Mouse (Mus musculus) liver, postnatal 0 days (tissue): ENCODE measurements around the gene Ficd. TPM values are rescaled to one million over a fixed set of nuclear protein-coding genes. Genes with fewer than 3 reads are reported as not detected.
"Not testable (repeated sequence)": the region's sequence is repeated elsewhere in the genome, so short reads cannot be mapped to it uniquely, and the experiment has no call there.

ENCODE experiments used
- ATAC-seq: fragments of 200-750 bp; cut with Nextera tagmentation; 2 replicates; pipeline ENCODE4 v1.8.0; 2017; ENCODE audit warnings: mild to moderate bottlenecking, moderate library complexity
- DNase-seq: peaks from one replicate; pipeline ENCODE4 v3.0.0-alpha.2; 2016
- H3K27ac ChIP-seq: fragments of 300-500 bp; sonication (generic); 2 replicates; pipeline ENCODE4 v1.5.1; 2014; ENCODE audit warnings: antibody characterized with exemption, moderate library complexity, mild to moderate bottlenecking, low read depth
- H3K27me3 ChIP-seq: fragments of 300-500 bp; sonication (generic); 2 replicates; pipeline ENCODE4 v1.6.1; 2014; ENCODE audit warnings: low read length, control low read depth, mixed read lengths; ENCODE audit not compliant: insufficient read depth
- H3K36me3 ChIP-seq: fragments of 300-500 bp; sonication (generic); replicated peaks from 2 replicates; pipeline ENCODE4 v1.6.1; 2014; ENCODE audit warnings: mild to moderate bottlenecking, control low read depth, low read length, moderate library complexity, mixed read lengths; ENCODE audit not compliant: insufficient read depth
- H3K4me1 ChIP-seq: fragments of 300-500 bp; sonication (generic); 2 replicates; pipeline ENCODE4 v1.6.1; 2014; ENCODE audit warnings: antibody characterized with exemption, mild to moderate bottlenecking, control low read depth; ENCODE audit not compliant: insufficient read depth
- H3K4me2 ChIP-seq: fragments of 300-500 bp; sonication (generic); 2 replicates; pipeline ENCODE4 v1.6.1; 2014; ENCODE audit warnings: low read depth, mild to moderate bottlenecking, low read length, moderate library complexity, mixed read lengths
- H3K4me3 ChIP-seq: fragments of 300-500 bp; sonication (generic); 2 replicates; pipeline ENCODE4 v1.5.1; 2014; ENCODE audit warnings: low read depth, low read length
- H3K9ac ChIP-seq: fragments of 300-500 bp; sonication (generic); replicated peaks from 2 replicates; pipeline ENCODE4 v1.6.1; 2014; ENCODE audit warnings: mild to moderate bottlenecking, moderate library complexity
- H3K9me3 ChIP-seq: fragments of 300-500 bp; sonication (generic); 2 replicates; pipeline ENCODE4 v1.6.1; 2016; ENCODE audit warnings: mild to moderate bottlenecking, control low read depth, low read length, mixed read lengths
- CTCF ChIP-seq: sonication (generic); IDR thresholded peaks from 2 replicates; pipeline ENCODE4 v1.5.1; 2016; ENCODE audit warnings: antibody characterized with exemption, low read depth
- EP300 ChIP-seq: IDR thresholded peaks from 2 replicates; pipeline ENCODE4 v1.6.1; 2016; ENCODE audit warnings: antibody characterized with exemption, low read depth, mild to moderate bottlenecking
- WGBS: fragments of 180-500 bp; shearing (Covaris S2); extraction: QIAGEN DNeasy Blood & Tissue Kit; methylation state at CpG from one replicate; pipeline ENCODE4 v1.1.7; 2014; ENCODE audit not compliant: insufficient replicate concordance; 5-methylcytosine and 5-hydroxymethylcytosine counted together
- polyA plus RNA-seq: library from polyadenylated mRNA; unstranded; fragments of >200 nt; fragmentation: Nextera tagmentation; extraction: Ambion mirVana; gene quantifications from 2 replicates; pipeline ENCODE4 v1.2.1, GENCODE M21; 2015

Ficd gene
- polyA plus RNA-seq, 1 experiment from 2014 or later, result 2.8 TPM

- H3K27me3 ChIP-seq, result no peaks in the 10 kb centered on the region
- no peak overlapping the region for H3K9ac ChIP-seq
- peaks cover 3% of the 10 kb centered on the region for H3K4me1 ChIP-seq
- H3K36me3 ChIP-seq, result peaks cover 15% of the 10 kb centered on the region
- H3K9me3 ChIP-seq, result no peaks in the 10 kb centered on the region
- DNase-seq (no peak), ATAC-seq (no peak)
- 75% methylated on average over 7 of the region's 7 CpGs for WGBS
- TF ChIP-seq CTCF, result no peak
- no peak for TF ChIP-seq EP300
- H3K4me2 ChIP-seq, result no peak overlapping the region
- no peak overlapping the region for H3K4me3 ChIP-seq
- H3K27ac ChIP-seq, result no peak overlapping the region
These were observed 45.7 kb downstream of the Ficd start for GRCm38 (mm10) chr5:113781254-113781653.

GRCm38 (mm10) chr5:113781875-113782274 is 46.3 kb downstream of the Ficd start:
- no peak overlapping the region for H3K4me2 ChIP-seq
- no peak for TF ChIP-seq EP300
- DNase-seq, result no peak
- H3K9ac ChIP-seq, result no peak overlapping the region
- H3K27me3 ChIP-seq, result no peaks in the 10 kb centered on the region
- WGBS, result 70% methylated on average over 7 of the region's 7 CpGs
- peaks cover 10% of the 10 kb centered on the region for H3K36me3 ChIP-seq
- ATAC-seq, result no peak
- no peak overlapping the region for H3K4me3 ChIP-seq
- no peaks in the 10 kb centered on the region for H3K9me3 ChIP-seq
- H3K4me1 ChIP-seq, result peaks cover 6% of the 10 kb centered on the region; the same call in 1 of the 2 replicates
- no peak overlapping the region for H3K27ac ChIP-seq

- no peak for DNase-seq
- H3K27ac ChIP-seq, result no peak overlapping the region
- no peak overlapping the region for H3K9ac ChIP-seq
- no peak overlapping the region for H3K4me3 ChIP-seq
- WGBS, result 69% methylated on average over 7 of the region's 7 CpGs
- H3K4me1 ChIP-seq, result peaks cover 12% of the 10 kb centered on the region; the same call in 1 of the 2 replicates
- peaks cover 5% of the 10 kb centered on the region; the same call in 1 of the 2 replicates for H3K36me3 ChIP-seq
- H3K4me2 ChIP-seq, result no peak overlapping the region
- no peaks in the 10 kb centered on the region for H3K9me3 ChIP-seq
- TF ChIP-seq EP300 (no peak), CTCF (no peak)
- no peak for ATAC-seq
- H3K27me3 ChIP-seq, result no peaks in the 10 kb centered on the region
These were observed 47.0 kb downstream of the Ficd start for GRCm38 (mm10) chr5:113782624-113783023.

- Histone ChIP-seq H3K9me3 (no peaks in the 10 kb centered on the region), H3K4me3 (no peak overlapping the region), H3K36me3 (peaks cover under 1% of the 10 kb centered on the region; the same call in 1 of the 2 replicates), H3K27ac (no peak overlapping the region), H3K27me3 (no peaks in the 10 kb centered on the region), H3K4me1 (peaks cover 13% of the 10 kb centered on the region), H3K9ac (no peak overlapping the region), H3K4me2 (no peak overlapping the region)
- 20% methylated on average over 12 of the region's 12 CpGs for WGBS
- ATAC-seq, result peak; percentile 51
- peak; percentile 40 for DNase-seq
- TF ChIP-seq CTCF (no peak), EP300 (no peak)
These were observed 48.0 kb downstream of the Ficd start for GRCm38 (mm10) chr5:113783581-113784001.

GRCm38 (mm10) chr5:113784104-113784503 is 48.5 kb downstream of the Ficd start:
- H3K9ac ChIP-seq, H3K9me3 ChIP-seq, H3K4me2 ChIP-seq, ATAC-seq, H3K27me3 ChIP-seq, H3K4me3 ChIP-seq, H3K36me3 ChIP-seq, H3K27ac ChIP-seq, DNase-seq: not testable (repeated sequence)
- 30% methylated on average over 3 of the region's 3 CpGs for WGBS
- H3K4me1 ChIP-seq, result peaks cover 15% of the 10 kb centered on the region

GRCm38 (mm10) chr5:113786985-113787384 is 51.4 kb downstream of the Ficd start:
- H3K4me1 ChIP-seq, result peaks cover 27% of the 10 kb centered on the region
- no peak overlapping the region for H3K4me2 ChIP-seq
- WGBS, result 35% methylated on average over 5 of the region's 5 CpGs
- no peak overlapping the region for H3K9ac ChIP-seq
- H3K27ac ChIP-seq, result no peak overlapping the region
- no peaks in the 10 kb centered on the region for H3K27me3 ChIP-seq
- ATAC-seq, result no peak
- TF ChIP-seq CTCF (no peak), EP300 (no peak)
- no peaks in the 10 kb centered on the region for H3K9me3 ChIP-seq
- no peak for DNase-seq
- H3K36me3 ChIP-seq, result no peaks in the 10 kb centered on the region
- no peak overlapping the region for H3K4me3 ChIP-seq

- H3K27ac ChIP-seq, result no peak overlapping the region
- DNase-seq (no peak), ATAC-seq (no peak)
- no peaks in the 10 kb centered on the region for H3K36me3 ChIP-seq
- no peaks in the 10 kb centered on the region for H3K27me3 ChIP-seq
- no peak for TF ChIP-seq EP300
- TF ChIP-seq CTCF, result no peak
- H3K4me2 ChIP-seq, result no peak overlapping the region
- peaks cover 27% of the 10 kb centered on the region for H3K4me1 ChIP-seq
- H3K9ac ChIP-seq, result no peak overlapping the region
- 53% methylated on average over 6 of the region's 6 CpGs for WGBS
- no peak overlapping the region for H3K4me3 ChIP-seq
- no peaks in the 10 kb centered on the region for H3K9me3 ChIP-seq
These were observed 53.0 kb downstream of the Ficd start for GRCm38 (mm10) chr5:113788645-113789044.
